Mouse (Mus musculus) cerebellum, postnatal 4 days (tissue): ENCODE results near the gene Lpar2.

Experiments used
- DNase-seq, 2 experiments: peaks; one replicate each; pipeline ENCODE4 v3.0.0; 2022; ENCODE audit warnings: low spot score in 2 of 2, mixed read lengths in 1 of 2

Lpar2 gene

GRCm38 (mm10) chr8:69867696-69868326, 45.6 kb downstream of the Lpar2 start:
- no peak for DNase-seq

DNA sequence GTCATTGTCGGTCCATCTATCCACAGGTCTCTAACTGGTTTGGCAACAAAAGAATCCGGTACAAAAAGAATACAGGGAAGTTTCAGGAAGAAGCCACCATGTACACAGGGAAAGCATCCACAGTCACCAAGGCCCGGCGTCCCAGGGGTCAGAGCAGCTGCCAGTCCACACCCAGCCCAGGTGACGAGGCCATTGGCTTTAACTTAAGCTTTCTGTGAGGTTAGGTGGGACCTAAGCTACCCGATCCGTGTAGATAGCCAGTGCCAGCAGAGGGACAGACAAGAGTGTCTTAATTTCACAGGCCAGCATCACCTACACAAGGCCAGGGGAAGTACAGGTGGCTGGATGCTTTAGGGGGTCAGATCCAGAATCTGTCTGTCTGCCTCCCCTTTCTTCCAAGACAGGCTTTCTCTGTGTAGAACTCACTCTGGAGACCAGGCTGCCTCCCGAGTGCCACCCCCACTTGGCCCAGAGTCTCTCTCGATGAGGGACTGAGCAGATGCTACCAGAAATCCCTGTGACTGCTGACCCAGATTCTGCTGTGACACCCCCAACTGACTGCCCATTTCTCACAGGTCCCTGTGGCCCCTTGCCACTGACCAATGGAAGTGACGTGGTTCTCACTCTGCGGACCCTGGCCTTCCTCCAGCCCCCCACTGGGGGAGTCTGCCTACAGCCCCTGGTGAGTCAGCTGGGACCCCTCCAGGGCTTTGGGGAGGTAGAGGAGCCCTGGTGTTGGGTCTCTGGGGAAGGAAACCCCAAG, 48.0 kb downstream of the Lpar2 start:
- no peak for DNase-seq

- DNase-seq = no peak
Measured at GRCm38 (mm10) chr8:69870907-69871306, 48.7 kb downstream of the Lpar2 start.

DNA sequence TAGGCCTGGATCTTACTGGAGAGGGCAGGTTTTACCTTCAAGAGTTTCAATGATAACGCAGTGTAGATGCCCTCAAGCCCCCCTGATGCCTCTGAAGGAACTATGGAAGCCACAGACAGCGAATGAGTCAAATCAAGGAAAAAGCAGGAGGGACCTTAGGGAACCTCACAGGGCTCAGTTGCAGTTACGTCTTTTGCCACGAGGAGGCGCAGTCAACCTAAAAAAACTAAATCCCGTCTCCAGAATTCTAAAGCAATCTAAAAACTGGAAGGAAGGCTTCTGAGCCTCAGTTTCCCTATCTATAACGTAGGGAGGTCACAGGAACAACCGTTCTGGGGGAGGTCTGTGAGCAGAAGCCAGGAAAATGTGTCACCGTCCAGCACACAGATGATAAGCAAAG, 51.9 kb downstream of the Lpar2 start:
- peak; percentile 48 to 69 for DNase-seq

- DNase-seq = no peak
Measured at GRCm38 (mm10) chr8:69874654-69875053, 52.4 kb downstream of the Lpar2 start.

- DNase-seq = no peak
Measured at GRCm38 (mm10) chr8:69876097-69876496, 53.9 kb downstream of the Lpar2 start.

DNA sequence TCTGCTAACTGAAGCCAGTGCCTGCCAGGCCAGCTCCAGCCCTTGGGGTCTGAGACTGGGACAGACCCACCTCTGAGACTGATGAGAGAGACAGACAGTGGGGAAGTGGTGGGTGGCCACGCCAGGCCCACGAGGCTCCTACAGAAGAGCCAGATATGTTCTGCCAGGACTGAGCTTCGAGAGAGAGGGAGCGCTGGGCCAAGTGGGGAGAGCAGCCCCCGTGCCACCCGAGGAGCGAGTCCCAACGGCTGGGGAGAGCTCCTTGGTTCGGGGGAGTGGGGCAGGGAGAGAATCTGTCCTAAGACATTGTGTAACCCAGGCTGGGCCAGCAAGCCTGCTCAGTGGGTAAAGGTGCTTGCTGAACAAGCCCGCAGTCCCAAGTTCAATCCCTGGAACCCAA, 54.7 kb downstream of the Lpar2 start:
- no peak for DNase-seq

- DNase-seq = no peak
Measured at GRCm38 (mm10) chr8:69877396-69877795, 55.2 kb downstream of the Lpar2 start.

GRCm38 (mm10) chr8:69877992-69878391, 55.8 kb downstream of the Lpar2 start:
- DNase-seq = no peak

DNA sequence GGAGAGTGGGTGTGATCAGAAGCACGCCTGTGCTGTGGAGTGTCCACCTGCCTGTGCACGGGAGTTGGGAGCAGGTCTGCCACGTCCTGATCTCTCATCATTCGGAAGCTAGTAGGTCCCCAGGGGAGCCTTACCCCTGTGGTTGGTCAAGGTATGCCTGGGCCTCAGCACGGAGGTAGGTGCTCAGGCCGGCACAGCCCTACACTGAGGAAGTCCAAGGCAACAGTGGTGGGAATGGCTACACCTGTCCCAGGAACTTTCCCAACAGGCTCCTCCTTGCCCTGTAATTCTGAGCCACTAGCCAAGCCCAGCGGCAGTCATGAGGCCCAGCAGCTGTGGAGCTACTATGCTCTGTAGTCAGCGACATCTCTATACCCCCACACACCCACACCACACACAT, 57.4 kb downstream of the Lpar2 start:
- DNase-seq = no peak
